Mouse (Mus musculus) cortical plate, adult 2 months (tissue): ENCODE measurements around the gene Myo6.

Experiments used
- CTCF ChIP-seq: fragments of 200-500 bp; IDR thresholded peaks from 2 replicates; pipeline ENCODE4 v1.5.1; 2011; ENCODE audit warnings: mild to moderate bottlenecking, control low read depth, low read length; ENCODE audit not compliant: insufficient read depth; ENCODE audit errors: extremely low read depth
- POLR2A ChIP-seq: fragments of 200-500 bp; IDR thresholded peaks from 2 replicates; pipeline ENCODE4 v1.6.1; 2011; ENCODE audit warnings: mild to moderate bottlenecking, low read length, control low read depth; ENCODE audit not compliant: insufficient read depth; ENCODE audit errors: extremely low read depth

- no peak for TF ChIP-seq POLR2A
- no peak for TF ChIP-seq CTCF
Measured at GRCm38 (mm10) chr9:80176696-80177478, 12.1 kb downstream of the Myo6 start.
